Mouse (Mus musculus) thymus, adult 2 months (tissue): ENCODE data around the gene Bmp6.

Experiments used
- CTCF ChIP-seq: fragments of 200-500 bp; IDR thresholded peaks from 2 replicates; pipeline ENCODE4 v1.5.1; 2012; ENCODE audit warnings: mild to moderate bottlenecking, control low read depth, low read length, moderate library complexity, borderline replicate concordance; ENCODE audit not compliant: control insufficient read depth, poor library complexity, insufficient read depth; ENCODE audit errors: extremely low read depth
- POLR2A ChIP-seq: fragments of 200-500 bp; IDR thresholded peaks from 2 replicates; pipeline ENCODE4 v1.6.1; 2012; ENCODE audit warnings: mild to moderate bottlenecking, low read length, control low read depth, moderate library complexity; ENCODE audit not compliant: control insufficient read depth, poor library complexity, insufficient read depth; ENCODE audit errors: extremely low read depth

DNA sequence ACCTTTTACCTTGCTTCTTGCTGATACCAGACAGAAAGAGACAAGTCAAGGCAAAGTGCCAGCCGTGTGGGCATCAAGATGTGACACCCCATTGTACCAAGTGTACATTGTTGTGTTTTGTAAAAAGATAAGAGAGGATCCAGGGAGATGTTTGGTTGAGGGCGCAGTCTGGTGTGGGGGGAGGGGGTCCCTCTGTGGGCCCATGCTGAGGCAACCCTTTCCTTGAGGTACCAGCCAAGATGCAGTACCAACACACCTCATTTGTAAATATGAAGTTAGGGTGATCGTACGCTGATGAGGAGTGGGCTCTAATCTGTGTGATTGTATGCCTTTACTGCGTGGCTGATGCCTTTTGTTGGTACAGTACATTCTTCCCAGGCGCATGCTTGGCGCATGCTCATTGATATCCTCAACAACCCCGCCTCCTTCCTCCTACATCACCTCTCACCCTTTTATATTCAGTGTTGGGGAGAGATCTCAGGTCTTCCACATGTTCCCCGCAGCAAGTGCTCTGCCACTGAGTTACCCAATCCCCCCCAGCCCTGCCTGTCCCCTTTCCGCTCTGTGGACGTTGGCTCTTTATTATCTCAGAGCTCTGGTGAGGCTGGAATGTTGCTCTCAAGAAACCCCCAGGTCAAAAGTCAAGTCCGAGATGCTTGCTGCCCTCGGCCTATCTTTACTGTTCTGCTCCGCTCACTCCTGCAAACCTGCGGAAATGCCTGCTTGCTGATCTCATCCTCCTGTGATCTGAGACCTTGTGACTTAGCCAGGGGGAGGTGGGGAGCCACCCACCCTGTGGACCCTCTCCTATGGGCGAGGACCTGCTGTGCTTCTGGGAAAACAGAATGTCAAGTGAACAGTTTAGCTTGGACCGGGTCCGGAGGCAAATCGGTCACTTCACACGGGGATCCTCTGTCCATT lies 105.4 kb downstream of the Bmp6 start:
- TF ChIP-seq POLR2A (no peak), CTCF (no peak)
